Mouse (Mus musculus): ENCODE results near the gene Tbck.
A peak's percentile ranks its signal among the peaks of the same experiment; 100 is the strongest.

Tbck gene

GRCm38 (mm10) chr3:132871318-132871904, 187.5 kb downstream of the Tbck start:
- DNase-seq = peak; percentile 66 to 68

GRCm38 (mm10) chr3:132873251-132873650, 189.3 kb downstream of the Tbck start:
- no peak for DNase-seq

- no peak for DNase-seq
Observed at GRCm38 (mm10) chr3:132876011-132876708, 192.2 kb downstream of the Tbck start.

GRCm38 (mm10) chr3:132876933-132877676, 193.2 kb downstream of the Tbck start:
- no peak for DNase-seq

GRCm38 (mm10) chr3:132880361-132880760, 196.4 kb downstream of the Tbck start:
- DNase-seq = no peak

- no peak for DNase-seq
Observed at GRCm38 (mm10) chr3:132880826-132881225, 196.9 kb downstream of the Tbck start.

GRCm38 (mm10) chr3:132883256-132883655, 199.3 kb downstream of the Tbck start:
- no peak for DNase-seq

- no peak for DNase-seq
Observed at GRCm38 (mm10) chr3:132884459-132884858, 200.5 kb downstream of the Tbck start.

- DNase-seq = no peak
Observed at GRCm38 (mm10) chr3:132886419-132887050, 202.6 kb downstream of the Tbck start.

- DNase-seq = no peak
Observed at GRCm38 (mm10) chr3:132887074-132887848, 203.3 kb downstream of the Tbck start.

Data from cerebellum, postnatal 36 days (tissue).